Mouse (Mus musculus) heart, adult 9 months (tissue): ENCODE data around the gene Fance.

ENCODE experiments used
- DNase-seq, 2 experiments: peaks; one replicate each; pipeline ENCODE4 v3.0.0; 2022; ENCODE audit warnings: low spot score in 2 of 2

Fance gene

DNA sequence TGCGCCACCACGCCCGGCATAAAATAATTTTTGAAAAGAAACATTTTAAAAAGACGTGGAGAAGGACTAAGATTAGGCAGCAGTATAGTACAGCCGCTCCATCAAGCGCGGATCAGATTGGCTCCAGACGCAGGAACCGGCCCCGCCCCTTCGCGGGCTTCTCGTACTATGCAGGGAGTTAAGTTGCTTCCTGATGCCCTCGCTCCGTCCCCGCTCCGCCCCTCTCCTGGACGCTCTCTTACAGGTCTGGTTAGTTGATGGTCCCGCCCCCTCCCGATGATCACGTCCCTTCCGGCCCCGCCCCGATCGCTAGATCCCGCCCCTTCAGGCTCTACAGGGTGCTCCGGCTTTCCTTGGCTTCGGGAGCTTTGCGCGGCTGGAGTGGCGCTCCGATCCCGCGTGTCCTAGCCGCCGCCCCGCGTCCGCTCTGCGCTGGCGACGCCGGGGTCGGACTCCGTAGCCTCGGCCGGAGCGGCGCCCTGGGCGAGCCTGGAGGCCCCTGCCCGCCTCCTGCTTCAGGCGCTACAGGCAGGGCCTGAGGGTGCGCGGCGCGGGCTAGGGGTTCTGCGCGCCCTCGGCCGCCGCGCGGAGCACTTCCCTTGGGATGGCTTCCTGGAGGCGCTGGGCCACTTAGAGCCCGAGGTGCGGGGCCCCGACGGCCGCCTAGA is at the start of gene Fance:
Gene Fance (plus strand): TSS at position 308 of the 668 bp plus-strand sequence.
- peak; percentile 94 to 95 for DNase-seq

DNA sequence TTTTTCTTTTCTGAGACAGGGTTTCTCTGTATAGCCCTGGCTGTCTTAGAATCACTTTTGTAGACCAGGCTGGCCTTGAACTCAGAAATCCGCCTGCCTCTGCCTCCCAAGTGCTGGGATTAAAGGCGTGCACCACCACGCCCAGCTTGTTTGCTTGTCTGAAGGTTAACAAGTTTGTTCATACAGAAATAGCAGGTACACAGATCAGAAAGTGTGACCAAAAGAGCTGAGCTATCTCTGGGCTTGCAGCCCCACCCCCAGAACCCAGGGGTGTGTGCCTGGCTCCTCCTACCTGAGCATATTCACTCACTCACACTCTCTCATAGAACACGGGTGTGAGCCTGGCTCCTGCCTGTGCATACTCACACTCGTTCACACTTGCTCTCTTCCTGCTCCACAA is 46.1 kb upstream of the Fance start:
- DNase-seq: no peak

DNA sequence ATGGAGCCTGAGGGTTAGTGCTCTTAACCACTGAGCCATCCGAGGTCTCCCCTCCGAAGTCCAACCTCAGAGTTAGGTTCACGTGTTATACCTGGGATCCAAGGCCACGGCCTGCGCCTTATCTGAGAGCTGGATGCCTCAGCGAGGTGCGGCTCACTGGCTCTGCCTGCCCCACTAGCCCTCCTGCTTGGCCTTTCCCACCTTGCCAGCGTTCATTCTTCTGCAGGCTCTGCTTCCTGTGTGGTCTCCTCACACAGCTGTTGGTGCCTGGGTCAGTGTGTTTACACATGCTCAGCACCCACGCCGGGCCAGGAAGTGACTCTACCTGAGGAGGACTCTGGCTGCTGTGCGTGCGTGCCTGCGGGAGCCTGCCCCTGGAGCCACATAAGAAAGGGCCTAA is 43.2 kb upstream of the Fance start:
- DNase-seq: no peak

DNA sequence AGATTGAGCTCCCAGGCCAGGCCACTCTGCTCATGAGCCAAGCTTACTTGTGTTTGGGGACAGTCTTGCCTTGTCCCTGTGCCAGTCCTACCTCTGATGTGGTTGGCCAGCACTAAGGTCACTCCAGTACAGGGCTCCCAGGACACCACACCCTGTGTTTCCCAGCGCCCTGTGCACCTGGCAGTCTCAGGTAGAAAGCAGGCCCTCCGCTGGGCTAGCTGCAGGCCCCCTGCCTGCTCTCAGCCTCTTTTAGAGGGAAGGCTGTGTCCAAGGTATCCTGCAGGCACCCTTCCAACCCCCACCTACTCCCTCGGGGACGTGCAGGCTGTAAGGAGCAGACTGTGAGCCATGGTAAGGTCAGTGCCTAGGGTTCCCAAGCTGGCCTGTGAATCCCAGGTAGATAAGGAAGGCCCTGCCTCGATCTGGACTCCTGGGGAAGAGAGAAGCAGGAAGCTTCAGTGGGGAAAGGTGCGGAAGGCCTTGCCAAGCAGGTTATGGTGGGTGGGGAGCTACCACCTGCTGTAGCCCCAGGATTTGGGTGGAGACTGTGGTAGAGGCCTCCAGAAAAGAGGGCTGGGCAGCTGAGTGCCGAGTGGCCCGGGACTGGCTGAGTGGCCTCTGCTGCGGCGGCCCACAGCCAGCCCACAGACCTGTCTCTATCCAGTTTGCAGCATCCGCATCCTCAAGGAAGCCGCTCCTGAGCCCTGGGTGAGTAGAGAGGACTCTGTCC is 41.6 kb upstream of the Fance start:
- no peak for DNase-seq

DNA sequence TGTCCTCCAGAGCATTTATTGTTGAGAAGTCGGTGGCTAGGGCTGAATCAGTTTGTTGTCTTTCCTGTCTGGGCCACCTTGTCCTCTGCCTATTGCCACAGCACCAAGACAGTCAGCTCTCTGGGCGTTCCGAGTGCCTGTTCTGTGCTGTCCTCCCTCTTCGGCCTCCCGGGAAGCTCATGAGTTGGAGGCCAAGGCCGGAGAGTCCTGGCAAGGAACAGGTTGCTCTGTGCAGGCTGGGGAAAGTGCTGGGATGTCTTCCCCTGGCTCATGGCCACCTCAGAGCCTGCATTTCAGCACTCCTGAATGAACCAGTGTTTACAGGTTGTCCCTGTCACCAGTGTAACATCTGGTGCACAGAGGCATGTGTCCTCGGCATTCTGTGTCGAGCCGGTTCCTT is 41.0 kb upstream of the Fance start:
- no peak for DNase-seq

DNA sequence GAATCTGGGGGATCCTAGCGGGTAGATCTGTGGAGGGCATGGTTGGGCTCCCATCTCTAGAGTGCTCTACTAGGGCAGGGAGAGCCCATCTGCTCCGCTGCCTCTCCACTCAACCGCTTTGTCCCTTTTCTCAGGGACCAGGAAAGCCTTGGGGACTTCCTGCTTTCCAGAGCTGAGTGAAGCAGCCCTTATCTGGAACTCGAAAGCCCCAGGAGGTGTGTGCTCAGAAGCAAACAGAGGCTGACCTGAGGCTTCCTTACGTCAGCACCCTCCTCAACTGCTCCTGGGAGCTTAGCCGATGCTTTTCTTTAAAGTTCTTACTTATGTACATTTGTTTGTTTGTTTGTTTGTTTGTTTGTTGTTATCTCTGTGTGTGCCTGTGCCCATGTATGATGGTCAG is 40.5 kb upstream of the Fance start:
- no peak for DNase-seq

DNA sequence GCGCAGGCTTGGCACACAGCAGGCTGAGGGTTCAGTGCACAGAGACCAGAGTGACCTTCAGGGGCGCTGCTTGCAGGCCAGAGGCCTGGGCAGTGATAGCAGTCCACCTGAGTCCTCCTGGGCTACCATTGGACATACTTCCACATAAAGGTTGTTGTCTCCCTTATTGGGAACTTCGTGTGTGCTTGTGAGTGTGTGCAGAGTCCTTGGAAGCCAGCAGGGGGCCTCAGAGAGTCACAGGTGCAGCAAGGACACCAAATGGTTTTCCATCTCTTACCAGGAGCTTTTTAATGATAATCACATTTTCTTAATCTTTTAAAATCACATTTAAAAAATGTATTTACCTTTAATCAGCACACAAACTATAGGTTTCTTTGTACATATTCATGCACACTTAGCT is 38.6 kb upstream of the Fance start:
- DNase-seq: no peak

DNA sequence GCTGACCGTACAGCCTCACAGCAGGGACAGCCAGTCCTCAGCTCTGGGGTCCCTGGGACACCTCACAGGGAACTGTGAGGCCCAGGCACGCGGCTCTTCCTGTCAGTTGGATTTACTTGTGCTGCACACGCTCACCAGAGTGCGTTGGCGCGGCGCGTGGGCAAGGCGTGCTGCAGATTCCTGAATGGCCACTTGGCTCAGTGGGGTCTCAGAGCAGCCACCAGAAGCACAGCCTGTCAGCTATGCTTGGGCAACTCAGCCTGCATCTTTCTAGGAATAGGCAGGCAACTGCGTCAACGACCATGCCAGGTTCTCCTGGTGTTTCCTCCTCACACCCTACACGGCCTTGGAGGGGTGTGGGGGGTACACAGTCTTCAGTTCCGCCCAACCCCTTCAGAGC is 36.1 kb upstream of the Fance start:
- no peak for DNase-seq

DNA sequence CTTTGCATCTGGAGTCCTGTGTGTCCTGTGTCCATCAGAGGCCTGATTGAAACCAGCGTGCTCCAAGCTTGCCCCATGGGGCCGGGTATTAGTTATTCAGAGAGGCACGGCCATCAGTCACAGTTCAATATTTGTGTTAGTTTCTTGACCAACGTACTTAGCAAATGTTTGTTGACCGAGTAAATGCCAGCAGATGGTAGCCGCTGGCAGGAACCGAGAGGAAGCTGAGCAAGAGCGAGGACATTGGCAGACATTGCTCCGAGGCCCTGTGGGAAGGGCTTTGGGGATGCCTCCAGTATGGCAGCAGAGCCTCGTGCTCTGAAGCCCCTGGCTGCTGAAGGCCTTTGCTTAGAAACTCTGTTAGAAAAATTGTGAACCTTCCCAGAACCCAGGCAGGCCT is 35.6 kb upstream of the Fance start:
- no peak for DNase-seq

DNA sequence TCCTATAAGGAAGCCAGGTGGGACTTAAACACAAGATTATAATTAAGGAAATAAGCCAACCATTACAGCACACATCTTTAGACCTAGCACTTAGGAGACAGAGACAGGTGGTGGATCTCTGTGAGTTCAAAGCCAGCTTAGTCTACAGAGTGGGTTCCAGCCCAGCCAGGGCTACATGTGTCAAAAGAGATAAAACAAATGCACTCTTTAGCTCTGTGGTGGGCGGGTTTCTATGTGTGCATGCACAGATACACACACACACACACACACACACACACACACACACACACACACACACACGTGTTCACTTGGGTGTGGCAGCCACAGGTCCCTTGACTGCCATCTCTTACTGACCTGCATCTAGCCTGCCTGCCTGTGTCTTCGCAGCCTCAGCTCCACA is 35.2 kb upstream of the Fance start:
- DNase-seq: no peak

DNA sequence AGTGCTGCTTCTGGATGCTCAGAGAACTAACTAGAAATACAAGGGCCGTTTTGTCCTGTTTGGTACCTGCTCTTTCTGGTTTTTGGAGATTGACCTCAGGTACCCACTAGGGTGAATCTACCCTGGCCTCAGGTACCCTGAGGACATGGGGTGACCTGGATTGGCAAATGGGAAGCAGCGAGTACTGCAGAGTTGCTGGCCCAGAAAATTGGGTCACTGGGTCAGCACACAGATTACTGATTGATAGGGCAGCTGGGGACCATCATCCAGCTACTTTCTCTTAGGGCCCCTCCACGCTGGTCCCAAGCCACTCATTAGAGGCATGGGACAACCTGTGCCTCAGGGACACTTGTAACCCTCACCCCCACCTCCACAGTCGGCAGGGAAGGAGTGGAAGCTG is 34.1 kb upstream of the Fance start:
- DNase-seq: no peak

DNA sequence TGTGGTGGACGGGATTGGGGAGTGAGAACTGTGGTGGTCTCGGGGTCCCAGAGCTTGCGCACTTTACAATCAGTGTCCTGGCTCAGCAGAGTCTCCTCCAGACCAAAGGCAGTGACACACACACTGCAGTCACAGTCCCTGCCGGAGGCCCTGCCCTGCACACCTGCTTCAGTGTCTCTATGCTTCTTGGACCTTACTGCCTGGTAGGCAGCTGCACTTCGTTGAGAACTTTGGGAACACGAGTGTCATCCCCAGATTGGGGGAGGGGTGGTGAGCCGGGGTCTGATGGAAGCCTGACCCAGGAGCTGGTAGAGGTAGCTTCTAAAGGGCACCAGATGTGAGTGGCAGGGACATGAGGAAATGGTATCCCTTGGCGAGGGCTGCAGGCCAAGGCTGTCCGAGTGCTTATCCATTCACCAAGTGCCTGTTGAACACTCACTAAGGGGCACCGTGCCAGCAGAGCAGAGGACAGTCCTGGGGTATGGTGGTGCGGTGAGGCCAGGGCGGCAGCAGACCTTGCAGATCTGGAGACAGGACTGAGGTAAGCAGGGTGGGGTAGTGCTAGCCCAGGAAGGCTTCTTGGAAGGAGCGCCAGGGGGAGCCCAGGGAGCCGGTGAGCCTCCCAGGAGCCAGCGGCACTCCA is 33.4 kb upstream of the Fance start:
- DNase-seq: peak; percentile 52 to 60

DNA sequence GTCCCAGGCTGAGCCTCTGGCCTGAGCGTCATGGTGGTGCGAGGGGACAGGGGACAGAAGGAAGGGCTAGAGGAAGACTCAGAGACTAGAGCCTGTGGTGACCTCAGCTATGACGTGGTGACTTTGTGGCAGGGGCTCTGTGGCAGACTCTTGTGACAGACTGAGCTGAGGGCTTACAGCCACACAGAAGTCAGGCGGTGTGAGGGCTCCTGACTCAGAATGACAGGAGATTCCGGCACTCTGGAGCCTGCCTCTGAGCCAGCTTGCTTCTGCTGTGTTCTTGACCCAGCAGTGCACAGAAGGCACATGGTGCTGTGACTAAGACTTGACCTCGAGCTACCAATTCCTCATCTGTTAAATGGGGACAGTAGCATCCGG is 32.9 kb upstream of the Fance start:
- no peak for DNase-seq

DNA sequence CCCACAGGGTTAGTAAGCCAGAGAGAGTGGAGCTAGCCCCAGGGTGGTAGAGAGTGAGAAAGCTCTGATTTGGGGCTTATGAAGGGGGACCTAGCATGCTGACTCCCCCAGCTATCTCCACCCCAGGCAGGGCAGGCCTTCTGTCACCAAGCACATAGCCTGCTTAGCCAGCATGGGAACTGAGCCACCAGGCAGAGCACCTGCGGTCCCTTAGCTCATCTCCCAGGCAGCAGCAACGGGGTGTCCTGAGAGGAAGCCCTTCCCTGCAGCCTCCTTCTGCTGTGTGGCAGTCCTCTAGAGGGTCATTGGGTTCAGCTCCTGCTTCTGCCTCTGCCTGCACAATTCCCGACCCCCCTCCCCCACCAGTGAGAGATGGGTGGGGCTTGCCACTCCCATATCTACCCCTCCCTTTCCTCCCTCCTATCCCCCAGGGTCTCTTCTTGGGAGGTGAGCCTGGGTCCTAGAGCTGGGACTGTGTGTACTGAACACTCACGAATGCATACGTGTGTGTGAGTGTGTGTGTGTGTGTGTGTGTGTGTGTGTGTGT is 32.4 kb upstream of the Fance start:
- DNase-seq: no peak

DNA sequence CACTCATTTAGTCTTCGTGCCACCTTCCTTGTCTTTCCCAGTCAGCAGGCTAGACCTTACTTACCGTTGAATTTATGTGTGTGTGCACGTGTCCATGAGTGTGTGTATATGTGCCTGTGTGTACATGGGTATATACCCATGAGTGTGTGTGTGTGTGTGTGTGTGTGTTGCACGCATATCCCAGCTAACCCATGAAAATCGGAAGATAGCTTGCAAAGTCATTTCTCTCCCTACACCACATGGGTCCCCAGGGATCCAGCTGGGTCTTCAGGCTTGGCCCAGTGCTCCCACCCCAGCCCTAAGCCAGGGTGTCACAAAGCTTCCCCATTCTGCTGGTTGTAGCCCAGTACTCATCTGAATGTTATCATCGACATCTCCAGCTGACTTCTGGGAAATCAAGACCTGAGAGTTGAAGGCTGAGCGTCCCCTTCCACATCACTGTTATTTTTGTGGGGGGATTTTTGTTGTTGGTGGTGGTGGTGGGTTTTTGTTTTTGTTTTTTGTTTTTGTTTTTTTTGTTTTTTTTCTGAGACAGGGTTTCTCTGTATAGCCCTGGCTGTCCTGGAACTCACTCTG is 31.4 kb upstream of the Fance start:
- no peak for DNase-seq

DNA sequence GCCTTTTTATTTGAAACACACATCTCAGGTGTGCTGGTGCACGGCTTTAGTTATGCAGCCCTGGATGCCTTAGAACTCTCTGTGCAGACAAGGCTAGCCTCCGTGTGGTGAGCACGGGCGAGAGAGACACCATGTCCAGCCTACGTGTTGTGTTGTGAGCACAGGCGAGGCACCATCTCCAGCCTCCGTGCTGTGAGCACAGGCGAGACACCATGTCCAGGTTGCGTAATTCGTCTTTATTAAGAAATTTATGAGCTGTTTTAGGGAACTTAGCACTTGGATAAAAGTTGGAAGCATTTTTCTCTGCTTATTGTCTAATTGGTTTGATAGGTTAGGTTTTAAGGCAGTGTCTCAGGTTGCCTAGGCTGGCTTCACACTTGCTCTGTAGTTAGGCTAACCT is 30.1 kb upstream of the Fance start:
- no peak for DNase-seq

DNA sequence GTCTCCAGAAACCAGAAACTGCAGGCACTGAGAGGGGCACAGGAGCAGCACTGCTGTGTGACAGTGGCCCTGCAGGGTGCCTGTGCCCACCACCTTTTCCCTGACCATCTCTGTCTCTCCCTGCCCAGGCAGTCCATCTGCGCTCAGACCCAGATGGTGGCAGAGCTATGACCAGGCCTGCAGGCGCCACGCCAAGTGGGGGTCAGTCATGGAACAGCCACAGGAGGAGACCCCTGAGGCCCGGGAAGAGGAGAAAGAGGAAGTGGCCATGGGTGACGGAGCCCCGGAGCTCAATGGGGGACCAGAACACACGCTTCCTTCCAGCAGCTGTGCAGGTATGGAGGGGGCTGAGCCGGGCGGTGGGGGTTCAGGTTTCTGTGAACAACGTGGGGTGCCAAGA is 27.2 kb upstream of the Fance start:
- no peak for DNase-seq

DNA sequence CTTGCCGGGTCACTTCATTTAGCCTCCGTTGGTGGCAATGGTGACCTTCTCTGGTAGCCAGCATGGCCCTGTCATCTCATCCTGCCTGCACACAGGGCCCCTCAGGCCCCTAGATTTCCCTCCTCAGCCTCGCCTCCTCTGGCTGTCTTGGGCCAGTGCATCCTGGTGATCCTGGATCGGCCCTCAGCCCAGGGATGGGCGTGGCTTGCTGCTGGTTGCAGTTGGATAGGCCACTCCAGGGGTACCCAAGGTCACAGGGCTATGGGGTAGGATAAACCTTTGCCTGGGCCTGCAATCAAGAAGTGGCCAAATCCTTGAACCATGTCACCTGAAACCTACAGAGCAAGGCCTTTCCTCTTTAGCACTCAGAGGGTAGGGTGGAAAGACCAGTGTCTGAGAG is 26.4 kb upstream of the Fance start:
- no peak for DNase-seq

DNA sequence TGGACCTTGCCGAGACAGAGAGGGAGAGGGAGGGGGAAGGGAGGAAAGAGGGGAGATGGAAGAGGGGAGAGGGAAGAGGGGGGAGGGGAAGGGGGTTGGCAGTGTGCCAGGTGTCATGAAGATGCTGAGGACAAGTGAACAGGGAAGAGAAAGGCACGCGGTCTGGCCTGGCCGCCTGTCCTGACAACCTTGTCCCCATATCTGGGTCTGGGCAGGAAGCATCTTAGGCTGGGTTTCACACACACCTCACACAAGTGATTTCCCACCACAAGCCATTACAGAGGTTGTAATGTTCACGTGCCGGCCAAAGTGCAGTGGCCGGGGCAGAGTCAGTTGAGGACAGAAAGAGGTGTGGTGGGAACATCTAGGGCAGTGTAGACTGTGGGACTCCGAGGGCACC is 25.7 kb upstream of the Fance start:
- DNase-seq: no peak

DNA sequence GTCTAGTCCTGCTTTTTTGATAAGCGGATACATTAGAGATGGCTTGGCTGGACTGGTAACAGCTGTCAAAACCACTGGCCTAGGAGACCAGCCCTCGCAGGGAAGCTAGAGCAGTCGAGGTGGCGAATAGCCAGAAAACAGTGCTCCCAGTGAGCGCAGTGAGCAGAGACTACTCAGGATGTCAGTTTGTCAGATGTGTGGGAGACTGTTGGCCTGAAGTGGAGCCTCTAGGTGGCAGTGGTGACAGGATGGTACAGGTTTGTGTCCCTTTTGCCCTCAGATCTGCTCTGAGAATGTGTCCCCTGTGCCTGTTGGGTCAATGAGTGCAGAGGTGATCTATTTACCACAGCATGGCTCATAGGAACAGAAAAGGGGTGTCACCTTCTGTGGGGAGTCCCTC is 25.3 kb upstream of the Fance start:
- DNase-seq: no peak

DNA sequence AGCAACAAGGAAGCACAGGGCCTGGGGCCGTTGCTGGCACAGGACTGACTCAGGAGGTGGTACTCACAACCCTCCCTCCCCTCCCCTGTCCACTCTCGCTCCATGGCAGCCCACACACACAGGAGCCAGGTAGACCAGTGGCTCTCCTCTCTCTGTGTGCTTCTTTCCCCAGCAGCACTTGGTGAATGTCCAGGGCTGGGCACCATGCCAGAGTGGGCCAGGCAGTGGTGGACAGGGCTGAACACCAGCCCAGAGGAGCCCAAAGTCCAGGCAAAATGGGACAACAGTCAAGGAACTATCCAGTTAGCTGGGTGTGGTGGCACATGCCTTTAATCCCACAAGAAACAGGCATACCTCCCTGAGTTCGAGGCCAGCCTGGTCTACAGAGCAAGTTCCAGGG is 23.1 kb upstream of the Fance start:
- no peak for DNase-seq

DNA sequence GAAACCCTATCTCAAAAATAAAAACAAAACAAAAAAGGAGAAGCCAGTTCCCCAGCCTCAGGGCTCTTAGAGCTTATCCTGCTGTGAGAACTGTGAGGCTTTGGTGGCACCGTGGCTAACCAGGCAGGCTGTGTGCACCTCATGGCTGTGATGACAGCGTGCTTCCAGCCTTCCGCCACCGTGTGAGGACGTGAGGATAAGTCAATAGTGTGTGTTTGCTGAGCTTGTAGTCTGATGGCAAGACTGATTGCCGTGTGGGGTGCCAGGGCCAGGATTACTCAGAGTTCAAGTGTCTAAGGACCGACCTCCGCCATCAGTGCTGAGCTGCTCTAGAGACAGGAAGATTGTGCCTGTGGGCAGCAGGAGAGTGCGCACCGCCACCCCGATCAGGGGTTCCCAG is 22.6 kb upstream of the Fance start:
- DNase-seq: no peak

DNA sequence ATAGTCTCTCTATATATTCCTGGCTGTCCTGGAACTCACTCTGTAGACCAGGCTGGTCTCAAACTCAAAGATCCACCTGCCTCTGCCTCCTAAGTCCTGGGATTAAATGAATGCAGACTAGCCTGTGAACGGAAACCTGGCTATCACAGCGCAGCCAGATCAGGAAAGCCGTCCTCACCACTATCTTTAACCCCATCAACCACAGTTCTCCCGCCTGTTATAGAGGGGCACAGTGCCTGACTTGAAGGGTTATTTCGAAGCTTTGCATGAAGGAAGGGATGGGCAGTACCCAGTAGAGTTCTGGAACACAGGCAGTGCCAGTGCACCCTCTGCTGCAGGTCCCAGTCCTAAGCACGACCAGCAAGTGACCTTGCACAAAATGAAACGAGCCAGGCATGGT is 22.0 kb upstream of the Fance start:
- DNase-seq: no peak
